ENCODE assay signal across 8 mouse cellular contexts in the genomic region with DNA sequence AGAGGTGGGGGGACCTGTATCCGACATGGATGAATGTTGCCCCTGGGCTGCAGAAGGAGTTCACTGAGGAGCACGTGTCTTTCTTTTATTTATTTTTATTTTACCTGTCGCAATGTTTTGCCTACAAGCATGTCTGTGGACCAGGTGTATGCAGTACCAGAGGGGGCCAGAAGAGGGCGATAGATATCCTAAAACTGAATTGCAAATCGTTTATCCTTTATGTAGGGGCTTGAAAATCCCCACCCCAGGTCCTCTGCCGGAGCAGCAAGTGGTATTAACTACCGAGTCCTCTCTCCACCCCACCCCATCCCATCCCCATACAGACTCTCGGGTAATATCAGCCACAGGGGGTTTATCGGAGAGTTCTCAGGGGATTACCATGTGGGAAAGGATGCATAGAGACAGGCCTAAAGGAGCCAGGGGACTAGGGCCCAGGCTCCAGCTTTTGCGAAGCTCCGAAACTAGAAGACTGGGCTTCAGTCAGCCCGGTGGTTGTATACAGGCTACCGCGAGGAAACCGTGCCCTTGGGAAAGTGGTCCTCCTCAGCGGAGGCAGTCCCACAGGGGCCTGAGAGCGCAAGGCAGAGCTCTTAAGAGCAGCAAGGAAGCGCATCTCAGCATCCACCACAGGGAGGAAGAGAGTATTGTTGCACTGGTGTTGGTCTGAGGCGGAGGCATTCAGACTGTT. TPM values are rescaled to one million over a fixed set of nuclear protein-coding genes. Genes with fewer than 3 reads are reported as not detected.
DNase-seq lines count a peak whose midpoint lies in the region; ATAC-seq lines count a peak whose summit lies in the region.

No protein-coding gene starts in this region.

- peak overlapping the region; percentile 37 for H3K4me2 ChIP-seq in intestine, embryonic 14.5 days (ENCODE audit: low read length)
- no peak overlapping the region for H3K4me2 ChIP-seq in intestine, embryonic 16.5 days (ENCODE audit: low read depth, low read length)
- peak overlapping the region; percentile 53 for H3K4me2 ChIP-seq in limb, embryonic 13.5 days (replicated peaks)
- peak overlapping the region; percentile 47 for H3K4me2 ChIP-seq in midbrain, embryonic 15.5 days

- 22% methylated on average over 19 of the region's 19 CpGs for WGBS in intestine, embryonic 14.5 days
- 24% methylated on average over 19 of the region's 19 CpGs for WGBS in intestine, embryonic 16.5 days
- 28% methylated on average over 19 of the region's 19 CpGs for WGBS in limb, embryonic 13.5 days
- WGBS in midbrain, embryonic 15.5 days, result 29% methylated on average over 19 of the region's 19 CpGs

- no peaks in the 10 kb centered on the region for H3K4me1 ChIP-seq in intestine, embryonic 14.5 days (replicated peaks; ENCODE audit: control insufficient read depth, insufficient read depth, low read length)
- no peaks in the 10 kb centered on the region; the same call in 1 of the 2 replicates for H3K4me1 ChIP-seq in intestine, embryonic 16.5 days (ENCODE audit: control insufficient read depth, insufficient read depth, low read length)
- no peaks in the 10 kb centered on the region for H3K4me1 ChIP-seq in limb, embryonic 13.5 days
- H3K4me1 ChIP-seq in midbrain, embryonic 15.5 days, result peaks cover 3% of the 10 kb centered on the region; the same call in 1 of the 2 replicates

- no peaks in the 10 kb centered on the region for H3K36me3 ChIP-seq in intestine, embryonic 14.5 days (ENCODE audit: control insufficient read depth, insufficient read depth, low read length)
- no peaks in the 10 kb centered on the region for H3K36me3 ChIP-seq in intestine, embryonic 16.5 days (ENCODE audit: control insufficient read depth, insufficient read depth, low read length)
- no peaks in the 10 kb centered on the region for H3K36me3 ChIP-seq in limb, embryonic 13.5 days
- H3K36me3 ChIP-seq in midbrain, embryonic 15.5 days (replicated peaks), result no peaks in the 10 kb centered on the region

- peak; percentile 89 for DNase-seq in intestine, embryonic 14.5 days (ENCODE audit: low spot score)
- DNase-seq in embryo, embryonic 10 days (ENCODE audit: low spot score), result peak; percentile 66
- peak; percentile 68 for DNase-seq in kidney, adult 9 months
- DNase-seq in spleen, postnatal 36 days (ENCODE audit: low spot score in 2 of 2), result peak; percentile 39 to 59

- no peak for ATAC-seq in intestine, embryonic 14.5 days (replicated peaks; ENCODE audit: low FRiP score, low TSS enrichment, low read depth)
- no peak for ATAC-seq in intestine, embryonic 16.5 days
- ATAC-seq in granulocyte monocyte progenitor cell, adult 5-6 weeks (replicated peaks; ENCODE audit: poor library complexity, severe bottlenecking), result peak; percentile 66
- ATAC-seq in limb, embryonic 13.5 days (ENCODE audit: low FRiP score, low read depth), result no peak
- peak; percentile 81 for ATAC-seq in midbrain, embryonic 15.5 days (replicated peaks)

- no peaks in the 10 kb centered on the region for H3K27me3 ChIP-seq in intestine, embryonic 14.5 days (replicated peaks; ENCODE audit: control insufficient read depth, insufficient read depth, low read length)
- H3K27me3 ChIP-seq in intestine, embryonic 16.5 days (replicated peaks; ENCODE audit: control insufficient read depth, insufficient read depth, low read length), result no peaks in the 10 kb centered on the region
- H3K27me3 ChIP-seq in limb, embryonic 13.5 days, result no peaks in the 10 kb centered on the region
- H3K27me3 ChIP-seq in midbrain, embryonic 15.5 days (replicated peaks), result no peaks in the 10 kb centered on the region

- H3K9ac ChIP-seq in intestine, embryonic 14.5 days (ENCODE audit: low read length), result no peak overlapping the region
- H3K9ac ChIP-seq in intestine, embryonic 16.5 days (ENCODE audit: low read depth, low read length), result no peak overlapping the region
- peak overlapping the region; percentile 43; the same call in 1 of the 2 replicates for H3K9ac ChIP-seq in limb, embryonic 13.5 days
- peak overlapping the region; percentile 30; the same call in 1 of the 2 replicates for H3K9ac ChIP-seq in midbrain, embryonic 15.5 days

- no peaks in the 10 kb centered on the region for H3K9me3 ChIP-seq in intestine, embryonic 14.5 days (ENCODE audit: control insufficient read depth, low read length)
- no peaks in the 10 kb centered on the region for H3K9me3 ChIP-seq in intestine, embryonic 16.5 days (ENCODE audit: control insufficient read depth, low read length)
- H3K9me3 ChIP-seq in limb, embryonic 13.5 days, result no peaks in the 10 kb centered on the region
- H3K9me3 ChIP-seq in midbrain, embryonic 15.5 days, result no peaks in the 10 kb centered on the region

- H3K27ac ChIP-seq in intestine, embryonic 14.5 days (ENCODE audit: low read depth), result no peak overlapping the region
- H3K27ac ChIP-seq in intestine, embryonic 16.5 days (ENCODE audit: low read length), result no peak overlapping the region
- H3K27ac ChIP-seq in limb, embryonic 13.5 days, result no peak overlapping the region
- H3K27ac ChIP-seq in midbrain, embryonic 15.5 days, result peak overlapping the region; percentile 66

- H3K4me3 ChIP-seq in intestine, embryonic 14.5 days (ENCODE audit: low read depth, low read length), result no peak overlapping the region
- H3K4me3 ChIP-seq in intestine, embryonic 16.5 days (ENCODE audit: low read length), result no peak overlapping the region
- peak overlapping the region; percentile 28 for H3K4me3 ChIP-seq in limb, embryonic 13.5 days
- H3K4me3 ChIP-seq in midbrain, embryonic 15.5 days, result peak overlapping the region; percentile 30

RNA-seq across cellular contexts. Expression of gene Slc25a5, which starts 38.1 kb away (rescaled TPM):
- 766 and 827 TPM in 2 replicates for polyA plus RNA-seq in intestine, embryonic 14.5 days (2014; fragmentation: Nextera tagmentation; extraction: Ambion mirVana)
- polyA plus RNA-seq in intestine, embryonic 16.5 days (2015; fragmentation: Nextera tagmentation; extraction: Ambion mirVana), result 1,210 and 1,225 TPM in 2 replicates
- total RNA-seq in granulocyte monocyte progenitor cell, adult 5-6 weeks (2014; fragmentation: Nextera tagmentation), result 933 and 1,044 TPM in 2 replicates
- 865 and 1,012 TPM in 2 replicates for total RNA-seq in granulocyte monocyte progenitor cell, adult 5-6 weeks (2017)
- polyA plus RNA-seq in limb, embryonic 13.5 days (2015; fragmentation: Nextera tagmentation; extraction: Ambion mirVana), result 445 and 463 TPM in 2 replicates
- 441 and 470 TPM in 2 replicates for polyA plus RNA-seq in midbrain, embryonic 15.5 days (2015; fragmentation: Nextera tagmentation; extraction: Ambion mirVana)

RNA-seq across cellular contexts. Expression of gene Ube2a, which starts 40.2 kb away (rescaled TPM):
- 114 and 117 TPM in 2 replicates for polyA plus RNA-seq in intestine, embryonic 14.5 days (2014; fragmentation: Nextera tagmentation; extraction: Ambion mirVana)
- polyA plus RNA-seq in intestine, embryonic 16.5 days (2015; fragmentation: Nextera tagmentation; extraction: Ambion mirVana), result 105 and 108 TPM in 2 replicates
- 108 and 126 TPM in 2 replicates for total RNA-seq in granulocyte monocyte progenitor cell, adult 5-6 weeks (2014; fragmentation: Nextera tagmentation)
- 12.7 and 28.0 TPM in 2 replicates for total RNA-seq in granulocyte monocyte progenitor cell, adult 5-6 weeks (2017)
- 123 TPM in 2 replicates for polyA plus RNA-seq in limb, embryonic 13.5 days (2015; fragmentation: Nextera tagmentation; extraction: Ambion mirVana)
- 104 and 110 TPM in 2 replicates for polyA plus RNA-seq in midbrain, embryonic 15.5 days (2015; fragmentation: Nextera tagmentation; extraction: Ambion mirVana)

RNA-seq across cellular contexts. Expression of gene C330007P06Rik, which starts 40.4 kb away (rescaled TPM):
- 30.7 and 32.5 TPM in 2 replicates for polyA plus RNA-seq in intestine, embryonic 14.5 days (2014; fragmentation: Nextera tagmentation; extraction: Ambion mirVana)
- polyA plus RNA-seq in intestine, embryonic 16.5 days (2015; fragmentation: Nextera tagmentation; extraction: Ambion mirVana), result 24.9 and 25.5 TPM in 2 replicates
- total RNA-seq in granulocyte monocyte progenitor cell, adult 5-6 weeks (2014; fragmentation: Nextera tagmentation), result 26.3 and 26.8 TPM in 2 replicates
- 70.1 and 71.1 TPM in 2 replicates for total RNA-seq in granulocyte monocyte progenitor cell, adult 5-6 weeks (2017)
- 33.8 and 34.3 TPM in 2 replicates for polyA plus RNA-seq in limb, embryonic 13.5 days (2015; fragmentation: Nextera tagmentation; extraction: Ambion mirVana)
- polyA plus RNA-seq in midbrain, embryonic 15.5 days (2015; fragmentation: Nextera tagmentation; extraction: Ambion mirVana), result 17.7 and 18.5 TPM in 2 replicates

Comparison
In these comparisons a context has a peak if more than half of its experiments do, and no peak if none do; other contexts are left out.
1. ATAC-seq: peak in granulocyte monocyte progenitor cell, adult 5-6 weeks (single experiment) and midbrain, embryonic 15.5 days (single experiment); none in intestine, embryonic 14.5 days (single experiment), intestine, embryonic 16.5 days (single experiment) and limb, embryonic 13.5 days (single experiment).
2. H3K4me3 ChIP-seq: peak in limb, embryonic 13.5 days (single experiment) and midbrain, embryonic 15.5 days (single experiment); none in intestine, embryonic 14.5 days (single experiment) and intestine, embryonic 16.5 days (single experiment).
3. H3K9ac ChIP-seq: peak in limb, embryonic 13.5 days (single experiment) and midbrain, embryonic 15.5 days (single experiment); none in intestine, embryonic 14.5 days (single experiment) and intestine, embryonic 16.5 days (single experiment).
4. Peak in every context shown above with its lines, with median percentiles within 50 percentile points of each other: DNase-seq.